Mouse (Mus musculus) left cerebral cortex, adult 8-10 months (tissue): Measurements from ENCODE around the gene Gli1. TPM values are rescaled to one million over a fixed set of nuclear protein-coding genes. Genes with fewer than 3 reads are reported as not detected.
"Not testable (repeated sequence)": the region's sequence is repeated elsewhere in the genome, so short reads cannot be mapped to it uniquely, and the experiment has no call there.

Experiments
- DNase-seq, 2 experiments: peaks; one replicate each; pipeline ENCODE4 v3.0.0; 2022; ENCODE audit warnings: low spot score in 2 of 2
- total RNA-seq, 4 experiments: library from RNA; stranded (reverse); gene quantifications; 2 replicates each; pipeline ENCODE4 v1.2.4; 2022

The Gli1 gene
- total RNA-seq, 4 experiments from 2014 or later, result 2.9 to 5.4 (median 3.2) TPM

DNA sequence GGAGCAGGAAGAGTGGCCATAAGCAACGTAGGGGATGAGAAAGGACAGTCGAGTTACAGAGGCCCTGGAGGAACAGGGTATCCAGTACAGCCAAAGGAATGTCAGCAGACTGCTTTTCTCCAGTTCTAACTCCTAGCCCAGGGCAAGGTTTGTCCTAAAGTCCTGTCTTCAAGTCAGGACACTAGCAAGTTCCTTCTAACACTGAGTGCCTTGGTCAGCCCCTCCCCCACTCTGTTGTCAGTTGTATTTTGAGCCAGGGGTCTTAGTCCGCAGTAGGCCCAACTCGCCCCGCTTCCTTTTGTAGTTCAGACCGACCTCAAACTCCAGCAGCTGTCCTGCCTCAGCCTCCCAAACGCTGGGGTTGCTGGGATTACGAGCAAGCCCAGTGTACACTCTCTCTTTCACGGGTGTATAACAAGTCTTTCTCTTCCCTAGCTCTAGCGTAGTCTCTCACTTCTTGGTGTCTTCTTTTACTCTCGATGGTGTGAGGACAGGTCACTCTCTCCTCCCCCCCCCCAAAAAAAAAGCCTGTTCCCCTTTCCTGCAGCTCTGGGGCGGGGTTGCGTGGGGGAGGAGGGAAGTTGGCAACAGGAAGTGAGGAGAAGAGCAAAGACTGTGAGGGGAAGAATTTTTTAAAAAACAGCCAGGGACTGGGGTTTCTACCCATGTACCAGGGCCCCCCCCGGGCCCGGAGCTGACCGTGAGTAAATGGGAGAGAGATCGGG, 18.5 kb downstream of the Gli1 start:
- no peak for DNase-seq

DNA sequence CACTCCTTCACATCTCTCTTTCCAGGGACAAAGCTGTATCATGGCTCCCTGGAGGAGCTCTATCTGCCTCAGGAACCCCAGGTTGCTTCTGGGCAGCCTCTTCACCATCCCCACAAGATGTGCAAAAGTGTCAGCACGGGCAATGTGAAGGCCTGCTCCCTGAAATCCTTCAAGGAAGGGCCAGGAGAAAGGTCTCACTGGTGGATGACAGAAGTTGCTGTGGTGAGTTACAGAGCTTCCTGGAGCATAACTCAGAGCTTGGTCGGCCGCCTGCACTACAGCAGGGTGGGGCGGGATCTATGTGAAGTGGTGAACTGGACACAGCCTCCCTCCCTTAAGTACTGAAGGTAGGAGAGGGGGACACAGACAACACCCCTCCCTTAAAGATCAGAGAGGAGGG, 19.1 kb downstream of the Gli1 start:
- DNase-seq, result no peak

DNA sequence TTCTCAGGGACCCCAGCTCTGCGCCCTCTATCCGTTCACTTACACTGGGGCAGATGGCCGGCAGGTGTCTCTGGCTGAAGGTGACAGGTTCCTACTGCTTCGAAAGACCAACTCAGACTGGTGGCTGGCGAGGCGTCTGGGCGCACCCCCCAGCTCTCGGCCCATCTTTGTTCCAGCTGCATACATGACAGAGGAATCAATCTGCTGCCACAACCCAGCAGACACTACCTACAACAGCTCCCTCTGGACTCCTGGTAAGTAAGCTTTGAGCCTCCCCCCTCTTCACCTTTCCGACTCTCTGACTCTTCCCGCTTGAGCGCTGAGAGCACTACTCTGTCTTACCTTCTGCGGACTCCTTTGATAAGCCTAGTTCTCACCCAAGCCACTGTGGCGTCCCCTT, 19.6 kb downstream of the Gli1 start:
- DNase-seq, result no peak

DNA sequence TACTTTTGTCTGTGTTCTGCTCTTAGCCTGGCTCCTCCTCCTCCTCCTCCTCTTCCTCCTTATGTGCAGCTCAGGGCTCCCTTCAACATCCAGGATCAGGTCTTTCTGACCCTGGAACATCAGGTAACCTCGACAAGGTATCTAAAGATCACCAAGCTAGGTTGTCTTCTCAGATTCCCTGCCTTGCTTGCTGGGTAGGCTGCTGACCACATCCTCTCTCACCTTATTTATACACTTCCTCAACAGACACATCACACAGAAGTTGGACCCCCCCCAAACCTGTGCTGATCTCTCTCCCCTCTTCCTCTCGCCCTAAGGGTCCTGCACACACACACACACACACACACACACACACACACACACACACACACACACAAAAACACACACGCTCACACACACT, 20.2 kb downstream of the Gli1 start, which contains the start of gene Arhgap9:
Gene Arhgap9, plus strand, starts transcription at position 344 of the 400 bp plus-strand sequence.
- DNase-seq, result no peak

DNA sequence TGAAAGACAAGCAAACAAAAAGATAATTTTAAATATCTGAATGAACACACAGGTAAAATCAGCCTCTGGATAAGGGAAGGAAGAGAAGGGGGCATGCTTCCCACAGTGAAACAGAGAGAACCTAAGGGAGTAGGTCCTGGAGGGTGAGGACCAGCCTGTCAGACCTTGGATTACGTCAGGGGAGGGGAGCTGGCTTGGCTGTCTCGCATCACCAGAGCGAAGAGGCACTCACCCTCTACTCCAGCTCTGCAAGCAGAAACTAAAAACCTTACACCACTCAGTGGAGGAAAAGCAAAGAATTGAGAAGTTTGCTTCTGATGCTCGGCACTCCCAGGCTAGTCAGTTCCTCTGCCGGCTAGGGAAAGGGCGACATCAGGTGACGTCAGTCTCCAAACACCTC, 21.8 kb downstream of the Gli1 start:
- no peak for DNase-seq

DNA sequence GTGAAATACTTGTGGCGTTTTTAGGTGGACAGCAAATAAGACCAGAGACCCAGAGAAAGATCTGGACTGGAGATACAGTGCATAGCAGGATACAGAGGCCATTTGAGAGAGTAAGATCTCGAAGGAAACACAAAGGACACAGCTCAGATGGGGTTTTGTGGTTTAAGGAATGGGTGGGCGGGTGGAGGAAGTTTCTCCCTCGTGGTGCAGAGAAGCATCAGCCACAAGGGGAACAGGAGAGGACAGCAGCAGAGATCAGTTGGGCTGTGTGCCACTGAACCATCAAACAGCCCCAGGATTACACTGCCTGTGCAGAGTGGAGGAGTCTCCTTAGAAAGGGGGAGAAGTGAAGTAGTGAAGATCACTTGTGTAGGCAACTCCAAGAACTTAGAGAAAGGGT, 23.8 kb downstream of the Gli1 start:
- DNase-seq, result no peak

DNA sequence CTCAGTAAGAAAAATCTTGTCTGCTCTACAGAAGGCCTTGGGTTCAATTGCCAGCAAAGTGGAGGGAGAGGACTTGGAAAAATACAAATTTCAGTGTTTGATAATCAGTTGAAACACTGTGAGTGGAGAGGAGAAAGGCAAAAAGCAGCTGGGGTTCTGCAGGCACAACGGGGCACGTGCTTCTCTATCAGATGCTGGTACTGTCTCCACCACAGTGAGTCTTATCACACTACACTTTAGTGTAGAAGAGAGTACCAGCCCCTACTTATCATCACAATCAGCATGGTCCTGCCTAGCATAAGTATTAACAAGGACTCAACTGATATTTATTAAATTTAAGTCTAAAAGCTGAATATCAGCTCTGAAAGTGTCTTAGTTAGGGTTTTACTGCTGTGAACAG, 24.5 kb downstream of the Gli1 start:
- no peak for DNase-seq

DNA sequence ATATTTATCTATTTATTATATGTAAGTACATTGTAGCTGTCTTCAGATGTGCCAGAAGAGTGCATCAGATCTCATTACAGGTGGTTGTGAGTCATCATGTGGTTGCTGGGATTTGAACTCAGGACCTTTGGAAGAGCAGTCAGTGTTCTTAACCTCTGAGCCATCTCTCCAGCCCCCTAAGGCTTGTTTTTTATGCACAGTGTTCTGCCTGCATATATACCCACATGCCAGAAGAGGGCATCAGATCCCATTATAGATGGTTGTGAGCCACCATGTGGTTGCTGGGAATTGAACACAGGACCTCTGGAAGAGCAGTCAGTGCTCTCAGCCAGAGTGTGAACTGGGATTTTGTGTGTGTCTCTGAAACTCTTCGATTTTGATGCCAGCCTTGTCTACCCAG, 26.8 kb downstream of the Gli1 start:
- not testable (repeated sequence) for DNase-seq

DNA sequence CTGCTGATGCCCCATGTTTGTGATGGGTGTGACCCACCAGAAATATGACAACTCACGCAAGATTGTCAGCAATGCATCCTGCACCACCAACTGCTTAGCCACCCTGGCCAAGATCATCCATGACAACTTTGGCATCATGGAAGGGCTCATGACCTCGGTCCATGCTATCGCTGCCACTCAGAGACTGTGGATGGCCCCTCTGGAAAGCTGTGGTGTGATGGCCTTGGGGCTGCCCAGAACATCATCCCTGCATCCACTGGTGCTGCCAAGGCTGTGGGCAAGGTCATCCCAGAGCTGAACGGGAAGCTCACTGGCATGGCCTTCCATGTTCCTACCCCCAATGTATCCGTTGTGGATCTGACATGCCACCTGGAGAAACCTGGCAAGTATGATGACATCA, 28.3 kb downstream of the Gli1 start:
- not testable (repeated sequence) for DNase-seq

DNA sequence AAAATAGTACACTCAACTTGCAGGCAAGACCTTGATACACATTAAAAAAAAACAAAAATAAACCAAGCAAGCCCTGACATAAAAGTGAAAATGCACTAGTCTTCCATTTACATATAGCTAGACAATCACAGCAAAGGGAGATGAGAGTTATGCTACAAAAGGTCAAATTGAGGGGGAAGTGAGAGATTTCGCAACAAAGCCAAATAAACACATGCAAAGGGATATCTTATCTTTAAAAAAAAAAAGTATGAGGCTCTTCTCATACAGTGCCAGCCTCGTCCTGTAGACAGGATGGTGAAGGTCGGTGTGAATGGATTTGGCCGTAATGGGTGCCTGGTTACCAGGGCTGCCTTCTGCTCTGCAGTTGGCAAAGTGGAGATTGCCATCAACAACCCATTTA, 28.9 kb downstream of the Gli1 start:
- no peak for DNase-seq

DNA sequence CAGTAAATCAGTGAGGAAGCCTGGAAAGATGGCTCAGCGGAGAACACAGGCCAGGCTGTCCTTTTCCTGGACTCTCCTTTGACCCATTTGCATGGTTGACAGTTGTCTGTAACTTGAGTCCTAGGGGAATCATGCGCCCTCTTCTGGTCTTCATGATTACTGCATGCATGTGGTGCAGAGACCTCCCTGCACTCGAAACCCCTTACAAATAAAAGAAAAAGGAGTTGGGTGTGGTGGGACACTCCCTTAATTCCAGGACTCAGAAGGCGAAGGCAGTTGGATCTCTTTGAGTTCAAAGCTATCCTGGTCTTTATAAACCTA, 29.5 kb downstream of the Gli1 start:
- DNase-seq, result peak in 1 of 2 experiments; percentile 58

DNA sequence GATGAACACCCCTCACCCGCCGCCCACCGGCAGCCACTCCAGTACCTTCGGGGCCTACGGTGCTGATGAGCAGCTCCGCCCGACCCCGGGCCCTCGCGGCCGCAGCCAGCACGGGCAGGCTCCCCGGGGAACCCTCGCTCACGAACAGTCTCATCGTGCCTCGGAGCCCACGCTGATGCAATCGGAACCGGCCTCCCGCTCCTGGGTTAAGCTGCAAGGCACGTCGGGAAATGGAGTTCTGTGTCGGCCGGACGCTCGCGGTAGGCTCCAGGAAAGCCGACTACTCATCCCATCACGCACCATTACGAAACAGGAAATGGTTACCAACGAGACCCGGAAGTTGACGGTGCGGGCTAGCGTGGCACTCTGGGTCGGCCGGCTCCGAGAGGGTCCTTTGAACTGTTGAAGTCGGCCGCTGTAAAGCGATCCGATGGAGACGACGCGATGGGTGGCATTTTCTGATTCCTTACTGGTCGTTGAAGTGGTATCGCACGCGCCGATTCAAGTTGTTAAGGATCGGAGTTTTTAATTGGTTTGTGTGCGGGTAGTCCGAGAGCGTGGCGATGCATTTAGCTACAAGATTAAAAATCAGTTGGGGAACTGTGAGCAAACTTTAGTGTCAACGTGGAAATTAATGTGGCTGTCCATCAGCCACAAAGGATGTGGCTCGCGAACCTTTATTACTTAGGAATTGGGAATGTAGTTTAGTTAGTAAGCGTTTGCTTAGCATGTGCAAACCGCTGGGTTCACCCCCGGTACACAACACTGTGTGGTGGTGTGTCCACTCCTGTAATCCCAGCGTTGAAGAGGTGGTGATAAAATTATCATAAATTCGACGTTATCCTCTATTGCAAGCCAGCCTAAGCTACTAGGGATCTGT, 30.1 kb downstream of the Gli1 start, which contains the start of gene Mars:
Gene Mars, minus strand, starts transcription at position 311 of the 880 bp plus-strand sequence.
- DNase-seq, result peak; percentile 92 to 93

DNA sequence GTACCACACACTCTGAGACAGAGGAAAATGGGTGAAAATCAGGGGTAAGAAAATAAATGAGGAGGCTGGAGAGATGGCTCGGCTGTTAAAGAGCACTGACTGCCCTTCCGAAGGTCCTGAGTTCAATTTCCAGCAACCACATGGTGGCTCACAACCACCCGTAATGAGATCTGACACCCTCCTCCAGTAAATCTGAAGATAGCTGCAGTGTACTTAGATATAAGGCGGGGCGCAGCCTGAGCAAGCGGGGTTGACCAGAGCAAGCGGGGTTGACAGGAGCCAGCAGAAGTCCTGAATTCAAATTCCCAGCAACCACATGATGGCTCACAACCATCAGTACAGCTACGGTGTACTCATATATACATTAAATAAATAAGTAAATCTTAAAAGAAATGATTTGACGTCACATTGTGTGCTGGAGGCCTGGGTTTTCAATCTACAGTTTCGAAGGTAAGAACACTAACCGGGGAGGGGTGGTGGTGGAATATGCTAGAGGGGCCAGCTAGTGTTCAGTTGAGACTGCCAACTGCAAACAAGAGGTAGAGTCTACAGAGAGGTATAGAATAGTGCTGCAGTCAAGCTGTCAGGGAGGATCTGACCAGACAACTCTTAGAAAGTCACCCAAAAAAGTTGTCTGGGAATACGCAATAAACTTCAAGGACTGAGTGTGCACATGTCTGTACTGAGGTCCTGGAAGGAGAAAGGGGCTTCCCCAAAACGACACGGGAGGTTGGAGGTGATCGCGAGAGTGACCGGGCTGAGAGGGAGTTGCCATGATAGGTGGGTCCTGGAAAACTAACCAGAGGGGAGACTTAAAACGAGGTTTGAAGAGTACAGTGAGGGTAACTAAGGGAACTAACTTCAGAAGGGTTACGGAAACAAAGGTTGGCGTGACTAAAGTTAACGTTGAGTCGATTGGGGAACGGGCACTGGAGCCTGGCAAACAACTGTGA, 31.0 kb downstream of the Gli1 start:
- no peak for DNase-seq

DNA sequence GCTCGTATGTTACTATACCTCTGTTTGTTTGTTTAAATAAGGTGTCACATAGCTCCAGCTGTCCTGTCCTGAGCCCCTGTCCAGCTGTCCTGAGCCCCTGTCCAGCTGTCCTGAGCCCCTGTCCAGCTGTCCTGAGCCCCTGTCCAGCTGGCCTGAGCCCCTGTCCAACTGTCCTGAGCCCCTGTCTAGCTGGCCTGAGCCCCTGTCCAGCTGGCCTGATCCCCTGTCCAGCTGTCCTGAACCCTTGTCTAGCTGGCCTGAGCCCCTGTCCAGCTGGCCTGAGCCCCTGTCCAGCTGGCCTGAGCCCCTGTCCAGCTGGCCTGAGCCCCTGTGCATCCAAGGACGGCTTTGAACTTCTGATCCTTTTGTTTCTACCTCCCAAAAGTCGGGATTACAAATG, 32.6 kb downstream of the Gli1 start:
- DNase-seq, result not testable (repeated sequence)

DNA sequence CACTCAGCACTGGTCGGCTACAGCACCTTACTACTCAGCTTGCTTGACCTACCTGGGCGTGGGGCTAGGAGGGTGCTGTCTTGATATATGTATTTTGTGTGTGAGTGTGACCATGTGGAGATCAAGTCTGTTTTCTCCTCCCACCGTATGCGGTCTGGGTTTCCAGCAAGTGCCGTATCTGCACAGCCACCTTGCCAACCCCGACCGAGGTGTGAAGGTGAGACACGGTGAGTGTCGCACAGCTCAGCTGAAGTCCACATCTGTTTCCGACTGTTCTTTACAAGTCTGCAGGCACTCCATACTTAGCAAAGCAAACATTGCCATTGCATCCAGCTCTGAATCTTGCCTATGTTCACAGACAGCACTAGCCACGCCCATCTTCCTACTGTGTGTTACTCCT, 38.6 kb downstream of the Gli1 start:
- DNase-seq, result no peak

DNA sequence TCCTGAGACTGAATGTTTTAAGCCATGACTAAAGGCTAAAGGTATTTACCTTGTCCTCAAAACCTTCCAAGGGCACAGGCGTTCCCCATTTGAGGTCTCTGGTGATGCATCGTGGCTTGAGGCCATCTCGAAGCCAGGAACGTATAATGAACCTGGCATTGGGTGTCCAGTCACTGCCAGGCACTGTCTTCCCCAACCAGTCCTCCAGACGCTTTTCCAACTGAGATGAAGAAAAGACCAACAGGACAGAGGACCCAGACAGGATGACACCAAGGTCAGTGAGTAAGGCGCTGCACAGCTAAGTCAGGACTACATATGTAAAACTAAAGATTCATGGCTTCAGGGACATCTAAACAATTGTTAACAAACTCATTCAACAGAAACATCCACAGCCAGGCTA, 41.4 kb downstream of the Gli1 start:
- DNase-seq, result no peak

DNA sequence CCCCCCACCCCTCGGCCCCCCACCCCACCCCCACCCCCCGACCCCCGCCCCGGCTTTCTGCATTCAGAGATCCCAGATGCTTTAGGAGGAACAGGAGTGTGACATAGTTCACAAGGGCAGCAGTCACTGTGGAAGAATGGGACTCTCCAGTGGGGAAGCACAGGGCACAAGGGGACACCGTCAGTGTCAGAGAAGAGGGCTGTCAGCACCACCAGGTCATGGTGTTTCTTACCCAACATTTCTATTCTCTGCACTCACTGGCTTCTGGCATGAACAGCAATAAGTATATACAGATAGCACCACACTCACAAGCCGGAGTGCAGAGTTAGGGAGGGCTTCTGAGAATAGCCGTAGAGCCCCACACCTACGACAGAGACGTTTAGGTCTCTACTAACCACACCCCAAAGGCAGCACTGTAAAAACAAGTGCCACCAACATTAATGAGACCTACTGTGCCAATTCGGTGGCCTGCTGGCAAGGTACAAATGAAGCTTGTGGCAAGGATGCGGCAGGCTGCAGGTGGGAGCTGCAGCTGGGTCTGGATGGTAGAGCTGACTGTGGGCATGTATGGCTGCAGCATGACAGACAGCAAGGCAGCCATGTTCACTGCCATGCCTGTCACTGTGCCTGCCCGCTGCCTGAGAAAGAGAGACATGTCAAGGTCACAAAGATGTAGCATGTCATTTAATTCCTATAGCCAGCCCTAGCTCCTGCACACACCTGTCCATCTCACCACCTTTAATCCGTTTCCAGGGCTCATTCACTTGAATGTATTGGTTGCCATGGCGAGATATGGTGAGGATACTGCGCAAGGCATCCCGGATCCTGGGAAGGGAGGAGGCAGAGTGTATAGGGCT, 44.5 kb downstream of the Gli1 start:
- no peak for DNase-seq

DNA sequence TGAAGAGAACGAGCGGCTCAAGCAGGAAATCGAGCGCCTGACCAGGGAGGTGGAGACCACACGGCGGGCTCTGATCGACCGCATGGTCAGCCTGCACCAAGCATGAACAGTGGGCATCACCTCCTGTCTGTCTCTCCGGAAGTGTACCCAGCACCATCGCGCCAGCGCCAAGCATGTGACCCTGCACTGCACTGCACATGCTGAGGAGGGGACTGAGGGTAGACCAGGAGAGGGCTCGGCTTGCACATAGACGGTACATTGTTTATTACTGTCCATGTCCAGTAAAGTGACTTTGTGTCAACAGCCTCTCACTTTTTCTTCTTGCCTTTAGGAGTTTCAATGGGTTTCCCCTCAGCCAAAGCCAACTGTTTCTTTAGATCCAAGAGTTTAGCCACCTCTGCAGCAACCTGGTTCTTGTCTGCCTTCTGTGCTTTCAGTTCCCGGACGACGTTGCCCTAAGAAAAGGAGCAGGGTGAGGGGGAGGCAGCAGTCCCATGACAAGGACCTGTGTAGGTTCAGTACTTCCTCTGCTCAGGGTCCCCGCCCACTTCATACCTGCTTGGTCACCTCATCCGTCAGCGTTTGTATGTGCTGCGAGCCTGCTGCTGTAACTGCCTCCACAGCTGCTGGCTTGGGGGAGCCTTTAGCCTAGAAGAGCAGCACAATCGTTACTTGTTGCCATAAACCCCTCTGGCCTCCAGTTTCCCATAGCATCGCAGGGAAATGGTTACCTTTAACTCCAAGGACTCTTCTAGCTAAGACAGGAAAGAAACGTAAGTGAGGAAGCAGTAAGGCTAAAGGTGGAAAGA, 45.6 kb downstream of the Gli1 start:
- no peak for DNase-seq

DNA sequence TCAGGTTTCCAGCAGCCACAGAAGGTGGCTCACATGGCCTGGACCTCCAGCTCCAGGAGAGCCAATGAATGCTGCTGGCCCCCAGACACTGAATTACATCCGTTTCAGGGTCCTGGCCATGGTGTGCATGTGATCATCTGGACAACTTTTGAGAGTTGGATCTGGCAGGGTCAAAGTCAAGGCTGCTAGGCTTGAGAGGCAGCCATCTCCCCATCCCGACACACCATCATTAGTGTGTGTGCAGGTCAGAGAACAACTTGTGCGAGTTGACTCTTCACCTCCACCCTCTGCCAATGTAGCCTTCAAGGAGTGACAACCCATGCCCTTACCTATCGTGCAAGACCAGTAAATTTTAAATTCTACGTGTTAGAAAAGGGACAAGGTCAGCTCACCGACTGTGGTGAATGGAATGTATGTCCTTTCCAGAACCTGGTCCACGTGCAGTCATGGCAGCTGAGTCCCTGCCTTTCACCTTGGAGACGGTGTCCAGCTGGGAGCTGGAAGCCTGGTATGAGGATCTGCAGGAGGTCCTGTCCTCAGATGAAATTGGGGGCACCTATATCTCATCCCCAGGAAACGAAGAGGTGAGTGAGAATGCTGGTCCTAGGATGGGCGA, 46.8 kb downstream of the Gli1 start:
- no peak for DNase-seq
